Mouse (Mus musculus): Measurements from ENCODE around the gene Klk13. TPM values are rescaled to one million over a fixed set of nuclear protein-coding genes. Genes with fewer than 3 reads are reported as not detected.

The Klk13 gene
- polyA plus RNA-seq, 1 experiment from 2014 or later: 5.5 TPM

GRCm38 (mm10) chr7:43685088-43685487 is 27.3 kb upstream of the Klk13 start:
- ATAC-seq (ENCODE audit: insufficient read depth, low FRiP score, low read depth): no peak
- H3K9ac ChIP-seq: no peak overlapping the region
- no peak overlapping the region for H3K27ac ChIP-seq
- no peaks in the 10 kb centered on the region for H3K9me3 ChIP-seq
- no peak overlapping the region for H3K4me3 ChIP-seq (replicated peaks)
- no peaks in the 10 kb centered on the region for H3K27me3 ChIP-seq (replicated peaks)
- no peaks in the 10 kb centered on the region for H3K36me3 ChIP-seq
- H3K4me2 ChIP-seq: no peak overlapping the region
- 49% methylated on average over 7 of the region's 7 CpGs for WGBS
- no peaks in the 10 kb centered on the region for H3K4me1 ChIP-seq

GRCm38 (mm10) chr7:43690118-43690517 is 22.2 kb upstream of the Klk13 start, which contains the start of gene Klk14:
TSS of gene Klk14 (plus strand) at chr7:43690418.
- no peak within 1 kb of the TSS for H3K9ac ChIP-seq
- no peak within 1 kb of the TSS for H3K27ac ChIP-seq
- no peaks in the 10 kb centered on the region for H3K27me3 ChIP-seq (replicated peaks)
- ATAC-seq (ENCODE audit: insufficient read depth, low FRiP score, low read depth): no peak
- H3K4me1 ChIP-seq: no peaks in the 10 kb centered on the region
- no peak within 1 kb of the TSS for H3K4me2 ChIP-seq
- H3K36me3 ChIP-seq: no peaks in the 10 kb centered on the region
- H3K4me3 ChIP-seq (replicated peaks): no peak within 1 kb of the TSS
- H3K9me3 ChIP-seq: no peaks in the 10 kb centered on the region

DNA sequence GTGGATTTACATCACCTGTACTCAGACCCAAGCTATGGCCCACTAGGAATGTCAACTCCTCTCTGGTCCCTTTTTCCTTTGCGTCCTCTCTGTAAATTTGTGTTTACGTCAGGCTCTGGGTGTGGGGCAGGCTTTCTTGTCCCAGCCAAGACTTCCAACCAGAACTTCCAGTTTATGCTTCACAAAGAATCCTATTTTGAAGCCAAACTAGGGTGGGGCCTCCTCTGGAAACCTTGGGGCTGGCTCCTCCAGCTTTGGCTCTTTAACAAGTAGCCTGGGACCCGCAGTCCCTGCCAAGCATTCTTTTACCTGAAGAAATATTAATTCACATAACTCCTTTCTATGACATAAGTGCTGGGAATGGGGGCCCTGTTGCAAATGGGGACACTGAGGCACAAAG is 2.3 kb upstream of the Klk13 start:
- no peak overlapping the region for H3K4me2 ChIP-seq
- no peaks in the 10 kb centered on the region for H3K9me3 ChIP-seq
- H3K27me3 ChIP-seq (replicated peaks): no peaks in the 10 kb centered on the region
- 0 out of 2 replicates have a peak, but pooled peaks cover 3% of the 10 kb centered on the region for H3K4me1 ChIP-seq
- no peaks in the 10 kb centered on the region for H3K36me3 ChIP-seq
- H3K9ac ChIP-seq: no peak overlapping the region
- H3K4me3 ChIP-seq (replicated peaks): no peak overlapping the region
- no peak overlapping the region for H3K27ac ChIP-seq
- ATAC-seq (ENCODE audit: insufficient read depth, low FRiP score, low read depth): no peak
- 69% methylated on average over 3 of the region's 3 CpGs for WGBS

DNA sequence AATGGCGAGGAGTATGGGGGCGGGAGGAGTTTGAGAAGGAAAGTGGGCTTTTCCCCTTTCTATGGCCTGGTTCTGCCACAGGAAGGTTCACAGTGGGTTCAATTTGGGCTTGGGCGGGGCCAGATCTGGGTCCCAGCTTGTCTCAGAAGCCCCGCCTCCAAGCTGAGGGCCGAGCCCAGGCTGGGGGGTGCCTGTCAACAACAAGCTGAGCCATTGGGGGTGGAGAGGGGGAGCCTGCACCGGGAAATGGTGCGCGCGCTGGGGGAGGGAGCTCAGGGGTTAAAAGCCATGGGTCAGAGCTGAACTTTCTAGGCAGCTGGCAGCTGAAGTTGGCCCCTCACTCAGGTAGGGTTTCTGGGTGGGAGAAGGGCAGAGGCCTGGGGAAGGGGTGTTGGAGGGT is 550 bp downstream of the Klk13 start:
- H3K27ac ChIP-seq: no peak overlapping the region
- H3K4me1 ChIP-seq: 0 out of 2 replicates have a peak, but pooled peaks cover 3% of the 10 kb centered on the region
- peak overlapping the region; percentile 1; the same call in 1 of the 2 replicates for H3K4me2 ChIP-seq
- H3K9ac ChIP-seq: no peak overlapping the region
- no peak for ATAC-seq (ENCODE audit: insufficient read depth, low FRiP score, low read depth)
- 8% methylated on average over 9 of the region's 9 CpGs for WGBS
- no peaks in the 10 kb centered on the region for H3K9me3 ChIP-seq
- no peaks in the 10 kb centered on the region for H3K27me3 ChIP-seq (replicated peaks)
- no peaks in the 10 kb centered on the region for H3K36me3 ChIP-seq
- H3K4me3 ChIP-seq (replicated peaks): no peak overlapping the region

GRCm38 (mm10) chr7:43713741-43714351 is 1.5 kb downstream of the Klk13 start:
- Histone ChIP-seq H3K36me3 (no peaks in the 10 kb centered on the region), H3K9me3 (no peaks in the 10 kb centered on the region), H3K4me2 (peak overlapping the region; percentile 32), H3K4me1 (0 out of 2 replicates have a peak, but pooled peaks cover 3% of the 10 kb centered on the region), H3K27ac (no peak overlapping the region), H3K4me3 (replicated peaks) (no peak overlapping the region), H3K27me3 (replicated peaks) (no peaks in the 10 kb centered on the region), H3K9ac (no peak overlapping the region)
- WGBS: 13% methylated on average over 19 of the region's 19 CpGs
- no peak for ATAC-seq (ENCODE audit: insufficient read depth, low FRiP score, low read depth)

- H3K4me2 ChIP-seq: no peak overlapping the region
- H3K9ac ChIP-seq: no peak overlapping the region
- no peak for ATAC-seq (ENCODE audit: insufficient read depth, low FRiP score, low read depth)
- no peak overlapping the region for H3K27ac ChIP-seq
- no peaks in the 10 kb centered on the region for H3K4me1 ChIP-seq
- no peaks in the 10 kb centered on the region for H3K36me3 ChIP-seq
- 43% methylated on average over 1 of the region's 1 CpGs for WGBS
- H3K27me3 ChIP-seq (replicated peaks): no peaks in the 10 kb centered on the region
- H3K4me3 ChIP-seq (replicated peaks): no peak overlapping the region
- H3K9me3 ChIP-seq: no peaks in the 10 kb centered on the region
Observed at GRCm38 (mm10) chr7:43747788-43748187, 35.4 kb downstream of the Klk13 start.

- H3K9ac ChIP-seq: no peak overlapping the region
- no peaks in the 10 kb centered on the region for H3K9me3 ChIP-seq
- ATAC-seq (ENCODE audit: insufficient read depth, low FRiP score, low read depth): no peak
- WGBS: 75% methylated on average over 2 of the region's 2 CpGs
- H3K27me3 ChIP-seq (replicated peaks): no peaks in the 10 kb centered on the region
- H3K4me1 ChIP-seq: no peaks in the 10 kb centered on the region
- H3K27ac ChIP-seq: no peak overlapping the region
- no peak overlapping the region for H3K4me3 ChIP-seq (replicated peaks)
- H3K4me2 ChIP-seq: no peak overlapping the region
- H3K36me3 ChIP-seq: no peaks in the 10 kb centered on the region
Observed at GRCm38 (mm10) chr7:43752806-43753205, 40.4 kb downstream of the Klk13 start.

DNA sequence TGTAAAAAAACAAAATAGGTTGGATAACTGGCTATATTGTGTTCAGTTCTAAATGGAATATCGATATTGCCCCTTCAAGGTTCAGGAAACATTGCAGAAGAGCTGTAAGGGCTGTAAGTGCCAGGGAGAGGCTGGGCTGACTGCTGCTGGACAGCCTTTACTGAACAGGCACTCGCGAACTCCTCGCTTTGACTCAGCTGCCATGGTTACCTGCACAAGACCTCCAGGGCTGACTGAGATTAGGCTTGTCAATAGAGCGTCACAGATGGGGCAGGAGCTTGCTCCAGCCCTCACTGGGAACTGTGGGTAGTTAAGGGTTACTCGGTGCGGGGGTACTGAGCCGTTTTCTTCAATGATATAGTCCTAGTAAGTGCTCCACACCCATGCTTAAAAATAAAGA is 54.1 kb downstream of the Klk13 start:
- no peak for ATAC-seq (ENCODE audit: insufficient read depth, low FRiP score, low read depth)
- H3K27me3 ChIP-seq (replicated peaks): no peaks in the 10 kb centered on the region
- no peaks in the 10 kb centered on the region for H3K4me1 ChIP-seq
- H3K9me3 ChIP-seq: no peaks in the 10 kb centered on the region
- H3K27ac ChIP-seq: no peak overlapping the region
- WGBS: 43% methylated on average over 8 of the region's 8 CpGs
- H3K4me3 ChIP-seq (replicated peaks): no peak overlapping the region
- H3K4me2 ChIP-seq: no peak overlapping the region
- H3K9ac ChIP-seq: no peak overlapping the region
- no peaks in the 10 kb centered on the region for H3K36me3 ChIP-seq

DNA sequence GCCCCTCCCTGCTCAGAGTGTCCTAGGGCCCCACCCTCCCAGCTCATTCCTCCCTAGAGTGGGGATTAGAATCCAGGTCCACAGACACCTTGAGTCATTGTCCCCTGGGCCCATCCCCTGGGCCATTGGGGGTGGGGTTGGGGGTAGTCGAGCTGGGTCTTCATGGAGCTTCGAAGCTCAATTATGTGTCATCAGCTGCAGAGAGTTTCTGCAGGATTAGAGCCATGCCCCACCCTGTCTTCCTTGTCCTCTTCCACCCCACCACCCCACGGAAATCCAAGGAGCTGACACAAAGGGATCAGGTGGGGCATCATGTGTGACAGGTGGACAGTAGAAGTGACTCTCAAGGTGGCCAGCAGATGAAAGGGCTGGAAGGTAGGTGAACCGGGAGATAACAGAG is 56.2 kb downstream of the Klk13 start, which contains the start of gene Klk12:
Klk12 (plus strand) TSS at position 301 of the 400 bp plus-strand sequence.
- H3K27me3 ChIP-seq (replicated peaks): no peaks in the 10 kb centered on the region
- H3K4me3 ChIP-seq (replicated peaks): no peak within 1 kb of the TSS
- ATAC-seq (ENCODE audit: insufficient read depth, low FRiP score, low read depth): no peak
- H3K36me3 ChIP-seq: no peaks in the 10 kb centered on the region
- no peaks in the 10 kb centered on the region for H3K4me1 ChIP-seq
- H3K27ac ChIP-seq: no peak within 1 kb of the TSS
- 71% methylated on average over 4 of the region's 4 CpGs for WGBS
- H3K4me2 ChIP-seq: no peak within 1 kb of the TSS
- H3K9me3 ChIP-seq: no peaks in the 10 kb centered on the region
- H3K9ac ChIP-seq: no peak within 1 kb of the TSS

- H3K4me2 ChIP-seq: no peak overlapping the region
- WGBS: 84% methylated on average over 8 of the region's 8 CpGs
Observed at GRCm38 (mm10) chr7:43769636-43770035, 57.3 kb downstream of the Klk13 start.

DNA sequence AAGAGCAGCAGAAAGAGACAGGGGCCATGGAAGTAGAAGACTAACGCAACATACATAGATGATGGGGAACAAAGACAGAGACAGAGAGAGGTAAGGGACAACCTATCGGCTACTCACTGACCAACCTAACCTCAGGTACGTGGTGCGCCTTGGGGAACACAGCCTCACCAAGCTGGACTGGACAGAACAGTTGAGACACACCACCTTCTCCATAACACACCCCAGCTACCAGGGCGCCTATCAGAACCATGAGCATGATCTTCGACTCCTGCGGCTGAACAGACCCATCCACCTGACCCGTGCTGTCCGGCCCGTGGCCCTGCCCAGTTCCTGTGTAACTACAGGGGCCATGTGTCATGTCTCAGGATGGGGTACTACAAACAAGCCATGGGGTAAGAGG is 58.3 kb downstream of the Klk13 start:
- no peaks in the 10 kb centered on the region for H3K36me3 ChIP-seq
- no peaks in the 10 kb centered on the region for H3K4me1 ChIP-seq
- H3K9me3 ChIP-seq: no peaks in the 10 kb centered on the region
- H3K4me3 ChIP-seq (replicated peaks): no peak overlapping the region
- no peak overlapping the region for H3K27ac ChIP-seq
- 89% methylated on average over 10 of the region's 10 CpGs for WGBS
- H3K4me2 ChIP-seq: no peak overlapping the region
- no peaks in the 10 kb centered on the region for H3K27me3 ChIP-seq (replicated peaks)
- H3K9ac ChIP-seq: no peak overlapping the region
- no peak for ATAC-seq (ENCODE audit: insufficient read depth, low FRiP score, low read depth)

More at GRCm38 (mm10) chr7:43769636-43770035, 57.3 kb downstream of the Klk13 start:
- Histone ChIP-seq H3K27ac (no peak overlapping the region), H3K9me3 (no peaks in the 10 kb centered on the region), H3K4me1 (no peaks in the 10 kb centered on the region), H3K36me3 (no peaks in the 10 kb centered on the region), H3K27me3 (replicated peaks) (no peaks in the 10 kb centered on the region), H3K9ac (no peak overlapping the region), H3K4me3 (replicated peaks) (no peak overlapping the region)
- ATAC-seq (ENCODE audit: insufficient read depth, low FRiP score, low read depth): no peak

- Histone ChIP-seq H3K27ac (no peak overlapping the region), H3K4me2 (no peak overlapping the region), H3K9ac (no peak overlapping the region), H3K27me3 (replicated peaks) (no peaks in the 10 kb centered on the region), H3K9me3 (no peaks in the 10 kb centered on the region), H3K36me3 (no peaks in the 10 kb centered on the region), H3K4me1 (no peaks in the 10 kb centered on the region), H3K4me3 (replicated peaks) (no peak overlapping the region)
- no peak for ATAC-seq (ENCODE audit: insufficient read depth, low FRiP score, low read depth)
- WGBS: 90% methylated on average over 6 of the region's 6 CpGs
Observed at GRCm38 (mm10) chr7:43771916-43772315, 59.5 kb downstream of the Klk13 start.

DNA sequence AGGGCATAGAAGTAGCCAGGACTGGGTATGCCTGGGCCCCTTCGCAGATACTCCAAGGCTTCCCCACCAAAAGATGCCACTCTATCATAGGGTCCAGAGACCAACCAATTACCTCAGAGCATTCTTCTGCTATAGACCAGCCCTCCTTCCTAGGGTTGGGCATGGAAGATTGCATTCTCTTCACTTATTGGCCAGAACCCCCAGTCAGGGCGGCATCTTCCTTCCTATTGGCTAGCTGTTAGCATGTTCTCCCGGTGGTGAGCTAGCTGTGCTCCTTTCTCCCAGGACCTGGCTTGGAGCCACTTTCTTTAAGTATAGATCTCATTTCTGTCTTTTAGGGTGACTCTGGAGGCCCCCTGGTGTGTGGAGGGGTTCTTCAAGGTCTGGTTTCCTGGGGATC is 60.5 kb downstream of the Klk13 start:
- Histone ChIP-seq H3K36me3 (no peaks in the 10 kb centered on the region), H3K27ac (no peak overlapping the region), H3K9me3 (no peaks in the 10 kb centered on the region), H3K4me1 (no peaks in the 10 kb centered on the region), H3K27me3 (replicated peaks) (no peaks in the 10 kb centered on the region), H3K9ac (no peak overlapping the region), H3K4me3 (replicated peaks) (no peak overlapping the region), H3K4me2 (no peak overlapping the region)
- no peak for ATAC-seq (ENCODE audit: insufficient read depth, low FRiP score, low read depth)
- 79% methylated on average over 3 of the region's 3 CpGs for WGBS
